Mouse (Mus musculus): ENCODE data around the gene Prl2a1. TPM values are rescaled to one million over a fixed set of nuclear protein-coding genes. Genes with fewer than 3 reads are reported as not detected.
"Not testable (repeated sequence)": the region's sequence is repeated elsewhere in the genome, so short reads cannot be mapped to it uniquely, and the experiment has no call there.

Prl2a1 gene
- not detected in 2 replicates for polyA plus RNA-seq (2014; fragmentation: Nextera tagmentation; extraction: Ambion mirVana)

- no peaks in the 10 kb centered on the region for H3K27me3 ChIP-seq (replicated peaks; ENCODE audit: control insufficient read depth, insufficient read depth, low read length)
- H3K9ac ChIP-seq (ENCODE audit: low read length), result no peak within 1 kb of the TSS
- H3K36me3 ChIP-seq (ENCODE audit: control insufficient read depth, insufficient read depth, low read length), result no peaks in the 10 kb centered on the region
- H3K4me3 ChIP-seq (ENCODE audit: low read depth, low read length), result no peak within 1 kb of the TSS
- no peak within 1 kb of the TSS for H3K4me2 ChIP-seq (ENCODE audit: low read length)
- ATAC-seq, result no peak
- no peaks in the 10 kb centered on the region for H3K4me1 ChIP-seq (ENCODE audit: control insufficient read depth, insufficient read depth, low read length)
- no peaks in the 10 kb centered on the region for H3K9me3 ChIP-seq (replicated peaks; ENCODE audit: control insufficient read depth, low read length)
- no peak within 1 kb of the TSS for H3K27ac ChIP-seq (ENCODE audit: low read depth, low read length)
- DNase-seq (ENCODE audit: low spot score), result no peak
- 80% methylated on average over 1 of the region's 1 CpGs for WGBS
These were observed at the start of gene Prl2a1 for GRCm38 (mm10) chr13:27801354-27801753. Gene Prl2a1 (plus strand): TSS chr13:27801654.

GRCm38 (mm10) chr13:27780704-27781103, 20.8 kb upstream of the Prl2a1 start, which contains the start of gene Prl7c1:
Gene Prl7c1 (minus strand): TSS chr13:27780804.
- not testable (repeated sequence) for H3K9me3 ChIP-seq (replicated peaks; ENCODE audit: control insufficient read depth, low read length); H3K9ac ChIP-seq (ENCODE audit: low read length); H3K4me1 ChIP-seq (ENCODE audit: control insufficient read depth, insufficient read depth, low read length); H3K27ac ChIP-seq (ENCODE audit: low read depth, low read length); ATAC-seq; H3K4me3 ChIP-seq (ENCODE audit: low read depth, low read length); H3K36me3 ChIP-seq (ENCODE audit: control insufficient read depth, insufficient read depth, low read length); DNase-seq (ENCODE audit: low spot score); H3K4me2 ChIP-seq (ENCODE audit: low read length); H3K27me3 ChIP-seq (replicated peaks; ENCODE audit: control insufficient read depth, insufficient read depth, low read length)
- 94% methylated on average over 2 of the region's 3 CpGs for WGBS

GRCm38 (mm10) chr13:27799303-27799702, 2.2 kb upstream of the Prl2a1 start:
- no peak overlapping the region for H3K4me3 ChIP-seq (ENCODE audit: low read depth, low read length)
- no peak for DNase-seq (ENCODE audit: low spot score)
- H3K27ac ChIP-seq (ENCODE audit: low read depth, low read length), result no peak overlapping the region
- H3K4me2 ChIP-seq (ENCODE audit: low read length), result no peak overlapping the region
- H3K9ac ChIP-seq (ENCODE audit: low read length), result no peak overlapping the region
- 95% methylated on average over 4 of the region's 4 CpGs for WGBS
- H3K36me3 ChIP-seq (ENCODE audit: control insufficient read depth, insufficient read depth, low read length), result no peaks in the 10 kb centered on the region
- ATAC-seq, result no peak
- H3K9me3 ChIP-seq (replicated peaks; ENCODE audit: control insufficient read depth, low read length), result no peaks in the 10 kb centered on the region
- H3K27me3 ChIP-seq (replicated peaks; ENCODE audit: control insufficient read depth, insufficient read depth, low read length), result no peaks in the 10 kb centered on the region
- no peaks in the 10 kb centered on the region for H3K4me1 ChIP-seq (ENCODE audit: control insufficient read depth, insufficient read depth, low read length)

- no peaks in the 10 kb centered on the region for H3K4me1 ChIP-seq (ENCODE audit: control insufficient read depth, insufficient read depth, low read length)
- no peak overlapping the region for H3K4me3 ChIP-seq (ENCODE audit: low read depth, low read length)
- H3K4me2 ChIP-seq (ENCODE audit: low read length), result no peak overlapping the region
- H3K9me3 ChIP-seq (replicated peaks; ENCODE audit: control insufficient read depth, low read length), result no peaks in the 10 kb centered on the region
- H3K27ac ChIP-seq (ENCODE audit: low read depth, low read length), result no peak overlapping the region
- H3K9ac ChIP-seq (ENCODE audit: low read length), result no peak overlapping the region
- H3K36me3 ChIP-seq (ENCODE audit: control insufficient read depth, insufficient read depth, low read length), result no peaks in the 10 kb centered on the region
- no peaks in the 10 kb centered on the region for H3K27me3 ChIP-seq (replicated peaks; ENCODE audit: control insufficient read depth, insufficient read depth, low read length)
- 93% methylated on average over 1 of the region's 1 CpGs for WGBS
- no peak for ATAC-seq
- no peak for DNase-seq (ENCODE audit: low spot score)
These were observed 1.3 kb downstream of the Prl2a1 start for GRCm38 (mm10) chr13:27802765-27803164.

- H3K9ac ChIP-seq (ENCODE audit: low read length), result no peak within 1 kb of the TSS
- DNase-seq (ENCODE audit: low spot score) (no peak), ATAC-seq (no peak)
- no peak within 1 kb of the TSS for H3K27ac ChIP-seq (ENCODE audit: low read depth, low read length)
- H3K36me3 ChIP-seq (ENCODE audit: control insufficient read depth, insufficient read depth, low read length), result no peaks in the 10 kb centered on the region
- no peak within 1 kb of the TSS for H3K4me3 ChIP-seq (ENCODE audit: low read depth, low read length)
- no peaks in the 10 kb centered on the region for H3K9me3 ChIP-seq (replicated peaks; ENCODE audit: control insufficient read depth, low read length)
- no peaks in the 10 kb centered on the region for H3K4me1 ChIP-seq (ENCODE audit: control insufficient read depth, insufficient read depth, low read length)
- H3K27me3 ChIP-seq (replicated peaks; ENCODE audit: control insufficient read depth, insufficient read depth, low read length), result no peaks in the 10 kb centered on the region
- WGBS, result 92% methylated on average over 3 of the region's 3 CpGs
- no peak within 1 kb of the TSS for H3K4me2 ChIP-seq (ENCODE audit: low read length)
These were observed 47.6 kb downstream of the Prl2a1 start, which contains the start of gene Prl2c1 for GRCm38 (mm10) chr13:27849042-27849441. Gene Prl2c1 (plus strand): TSS chr13:27849342.

Other genes with a start within 250 kb of the Prl2a1 start
- not detected in 2 replicates for gene Prl8a9, start 237.0 kb upstream of the Prl2a1 start, polyA plus RNA-seq (2014; fragmentation: Nextera tagmentation; extraction: Ambion mirVana)
- not detected in 2 replicates for gene Prl8a1, start 219.5 kb upstream of the Prl2a1 start, polyA plus RNA-seq (2014; fragmentation: Nextera tagmentation; extraction: Ambion mirVana)
- gene Prl7b1, start 191.1 kb upstream of the Prl2a1 start, polyA plus RNA-seq (2014; fragmentation: Nextera tagmentation; extraction: Ambion mirVana), result not detected in 2 replicates
- not detected in 2 replicates for gene Prl7a1, start 159.2 kb upstream of the Prl2a1 start, polyA plus RNA-seq (2014; fragmentation: Nextera tagmentation; extraction: Ambion mirVana)
- gene Prl7a2, start 133.6 kb upstream of the Prl2a1 start, polyA plus RNA-seq (2014; fragmentation: Nextera tagmentation; extraction: Ambion mirVana), result not detected in 2 replicates
- gene Prl7d1, start 84.9 kb upstream of the Prl2a1 start, polyA plus RNA-seq (2014; fragmentation: Nextera tagmentation; extraction: Ambion mirVana), result not detected in 2 replicates
- not detected in 2 replicates for gene Prl7c1, start 20.9 kb upstream of the Prl2a1 start, polyA plus RNA-seq (2014; fragmentation: Nextera tagmentation; extraction: Ambion mirVana)
- gene Prl2c1, start 47.7 kb downstream of the Prl2a1 start, polyA plus RNA-seq (2014; fragmentation: Nextera tagmentation; extraction: Ambion mirVana), result not detected in 2 replicates
- not detected in 2 replicates for gene Prl4a1, start 214.6 kb downstream of the Prl2a1 start, polyA plus RNA-seq (2014; fragmentation: Nextera tagmentation; extraction: Ambion mirVana)

Data from forebrain, embryonic 14.5 days (tissue).